Mouse (Mus musculus) midbrain, embryonic 10.5 days (tissue): ENCODE data around the gene Ccdc78. TPM values are rescaled to one million over a fixed set of nuclear protein-coding genes. Genes with fewer than 3 reads are reported as not detected.
"Not testable (repeated sequence)": the region's sequence is repeated elsewhere in the genome, so short reads cannot be mapped to it uniquely, and the experiment has no call there.

Experiments used
- DNase-seq: peaks from one replicate; pipeline ENCODE4 v3.0.0-alpha.2; 2017; ENCODE audit warnings: low spot score
- H3K27ac ChIP-seq: fragments of 300-500 bp; sonication (generic); replicated peaks from 2 replicates; pipeline ENCODE4 v1.5.1; 2016; ENCODE audit warnings: mild to moderate bottlenecking
- H3K27me3 ChIP-seq: fragments of 300-500 bp; sonication (generic); 2 replicates; pipeline ENCODE4 v1.6.1; 2016; ENCODE audit warnings: low read depth, mild to moderate bottlenecking; ENCODE audit not compliant: poor library complexity, severe bottlenecking
- H3K36me3 ChIP-seq: fragments of 300-500 bp; sonication (generic); 2 replicates; pipeline ENCODE4 v1.6.1; 2016; ENCODE audit warnings: mild to moderate bottlenecking, moderate library complexity
- H3K4me1 ChIP-seq: fragments of 300-500 bp; sonication (generic); 2 replicates; pipeline ENCODE4 v1.6.1; 2016
- H3K4me3 ChIP-seq: fragments of 300-500 bp; sonication (generic); 2 replicates; pipeline ENCODE4 v1.5.1; 2016; ENCODE audit warnings: mild to moderate bottlenecking, moderate library complexity
- H3K9me3 ChIP-seq: fragments of 300-500 bp; sonication (generic); replicated peaks from 2 replicates; pipeline ENCODE4 v1.6.1; 2016; ENCODE audit warnings: mild to moderate bottlenecking
- WGBS: fragments of 180-500 bp; shearing (Covaris S2); methylation state at CpG from one replicate; pipeline ENCODE4 v1.1.7; 2016; 5-methylcytosine and 5-hydroxymethylcytosine counted together
- polyA plus RNA-seq: library from polyadenylated mRNA; unstranded; fragments of >200 nt; fragmentation: Nextera tagmentation; extraction: Ambion mirVana; gene quantifications from 2 replicates; pipeline ENCODE4 v1.2.1, GENCODE M21; 2016

The Ccdc78 gene
- 0.79 and 1.2 TPM in 2 replicates for polyA plus RNA-seq

DNA sequence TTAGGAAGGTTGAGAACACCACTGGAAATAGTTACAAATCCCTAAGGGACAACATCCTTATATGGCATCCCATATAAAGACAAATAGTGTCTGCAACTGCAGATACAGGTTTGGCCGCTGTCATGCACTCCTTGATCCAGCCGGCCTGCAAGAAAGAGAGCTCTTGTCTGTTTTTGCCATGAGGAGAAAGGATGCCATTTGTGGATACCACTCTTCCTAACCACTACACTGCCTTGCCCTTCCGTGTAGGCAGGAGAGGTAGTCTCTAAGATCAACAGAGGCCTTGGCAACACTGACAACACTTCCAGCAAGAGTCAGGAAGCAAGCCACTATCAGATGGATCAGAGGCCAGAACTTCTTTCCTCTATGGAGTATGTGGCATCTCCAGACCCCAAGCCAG lies at the start of gene Ccdc78:
Gene Ccdc78 (plus strand): TSS at position 301 of the 400 bp plus-strand sequence.
- Histone ChIP-seq H3K4me3 (peak within 1 kb of the TSS; percentile 77), H3K4me1 (peaks cover 44% of the 10 kb centered on the region), H3K9me3 (no peaks in the 10 kb centered on the region), H3K27me3 (no peaks in the 10 kb centered on the region), H3K36me3 (peaks cover 68% of the 10 kb centered on the region), H3K27ac (peak within 1 kb of the TSS; percentile 96)
- no peak for DNase-seq
- 85% methylated on average over 3 of the region's 3 CpGs for WGBS

DNA sequence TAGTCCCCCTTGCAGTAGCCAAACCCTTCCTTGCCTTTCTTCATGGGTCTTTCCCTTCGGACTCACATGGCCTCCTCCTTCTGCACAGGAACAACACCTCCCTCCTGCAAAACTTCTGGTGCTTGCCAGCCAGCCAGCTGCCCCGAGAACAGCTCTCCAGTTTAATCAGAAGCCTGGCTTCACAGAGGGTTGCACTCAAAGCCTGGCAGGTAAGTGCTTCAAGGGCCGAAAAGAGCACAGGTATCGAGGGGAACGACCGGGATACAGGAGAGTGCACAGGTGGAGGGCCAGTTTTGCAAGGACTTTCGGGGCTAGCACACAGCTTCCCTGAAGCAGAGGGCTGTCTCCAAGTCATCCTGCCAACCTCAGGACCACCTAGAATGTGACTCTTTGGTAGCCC lies 47.5 kb upstream of the Ccdc78 start:
- Histone ChIP-seq H3K4me1 (no peaks in the 10 kb centered on the region), H3K27ac (no peak overlapping the region), H3K27me3 (no peaks in the 10 kb centered on the region), H3K36me3 (no peaks in the 10 kb centered on the region), H3K4me3 (no peak overlapping the region), H3K9me3 (no peaks in the 10 kb centered on the region)
- DNase-seq, result no peak
- WGBS, result 80% methylated on average over 7 of the region's 7 CpGs

DNA sequence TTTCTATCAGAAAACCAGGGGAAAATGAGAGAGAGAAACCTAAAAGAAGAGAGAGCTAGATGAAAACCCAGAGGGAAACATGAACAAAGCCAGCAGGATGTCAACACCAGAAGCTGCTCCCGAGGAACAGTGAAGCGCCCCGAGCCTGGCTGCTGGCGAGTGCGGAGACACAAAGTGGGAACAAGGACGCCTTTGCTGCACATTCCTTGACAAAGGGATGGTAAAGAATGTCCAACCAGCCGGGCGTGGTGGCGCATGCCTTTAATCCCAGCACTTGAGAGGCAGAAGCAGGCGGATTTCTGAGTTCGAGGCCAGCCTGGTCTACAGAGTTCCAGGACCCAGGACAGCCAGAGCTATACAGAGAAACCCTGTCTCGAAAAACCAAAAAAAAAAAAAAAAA lies 44.9 kb upstream of the Ccdc78 start:
- not testable (repeated sequence) for H3K27ac ChIP-seq, H3K4me3 ChIP-seq, DNase-seq, H3K36me3 ChIP-seq, H3K4me1 ChIP-seq, H3K27me3 ChIP-seq, H3K9me3 ChIP-seq
- 74% methylated on average over 12 of the region's 12 CpGs for WGBS

DNA sequence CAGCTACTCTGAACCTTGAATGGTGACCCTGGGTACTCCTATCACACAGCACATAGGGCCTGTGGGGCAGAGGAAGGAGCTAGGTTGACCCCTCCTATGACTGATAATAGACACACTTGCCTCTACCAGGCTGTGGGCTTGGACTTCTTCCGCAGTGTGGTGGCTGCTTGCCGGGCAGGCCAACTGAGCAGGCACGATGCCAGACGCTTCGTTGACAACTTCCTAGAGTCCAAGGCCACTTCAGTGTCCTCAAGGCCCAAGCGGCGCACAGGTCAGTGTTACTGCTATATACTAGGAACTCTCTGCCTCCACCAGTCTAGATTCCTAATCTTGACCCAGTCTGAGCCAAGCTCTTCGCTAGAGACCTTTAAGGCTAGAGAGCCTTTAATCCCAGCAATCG lies 42.5 kb upstream of the Ccdc78 start:
- H3K9me3 ChIP-seq, result no peaks in the 10 kb centered on the region
- H3K36me3 ChIP-seq, result no peaks in the 10 kb centered on the region
- no peak overlapping the region for H3K27ac ChIP-seq
- no peaks in the 10 kb centered on the region for H3K27me3 ChIP-seq
- H3K4me3 ChIP-seq, result no peak overlapping the region
- H3K4me1 ChIP-seq, result peaks cover 5% of the 10 kb centered on the region; the same call in 1 of the 2 replicates
- DNase-seq, result no peak
- WGBS, result 95% methylated on average over 9 of the region's 9 CpGs

DNA sequence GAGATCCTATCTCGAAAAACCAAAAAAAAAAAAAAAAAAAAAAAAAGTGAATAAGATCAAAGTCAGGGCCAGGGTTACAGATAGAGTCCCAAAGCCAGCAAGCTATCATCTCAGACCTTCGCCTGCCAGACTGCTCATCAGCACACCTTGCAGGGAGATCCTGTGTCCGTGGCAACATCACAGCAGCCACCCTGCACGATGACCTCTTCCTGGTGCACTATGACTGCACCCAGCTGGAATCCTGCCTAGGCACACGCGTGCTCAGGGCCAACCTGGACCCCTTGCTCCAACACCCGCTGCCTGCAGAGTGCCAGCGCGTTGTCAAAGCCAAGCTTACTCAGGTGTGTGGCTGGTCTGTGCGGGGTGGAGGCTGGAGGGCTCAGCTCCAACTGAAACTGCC lies 42.1 kb upstream of the Ccdc78 start:
- WGBS, result 79% methylated on average over 10 of the region's 10 CpGs
- DNase-seq, result no peak
- Histone ChIP-seq H3K9me3 (no peaks in the 10 kb centered on the region), H3K4me3 (no peak overlapping the region), H3K27me3 (no peaks in the 10 kb centered on the region), H3K27ac (no peak overlapping the region), H3K36me3 (no peaks in the 10 kb centered on the region), H3K4me1 (peaks cover 5% of the 10 kb centered on the region; the same call in 1 of the 2 replicates)

DNA sequence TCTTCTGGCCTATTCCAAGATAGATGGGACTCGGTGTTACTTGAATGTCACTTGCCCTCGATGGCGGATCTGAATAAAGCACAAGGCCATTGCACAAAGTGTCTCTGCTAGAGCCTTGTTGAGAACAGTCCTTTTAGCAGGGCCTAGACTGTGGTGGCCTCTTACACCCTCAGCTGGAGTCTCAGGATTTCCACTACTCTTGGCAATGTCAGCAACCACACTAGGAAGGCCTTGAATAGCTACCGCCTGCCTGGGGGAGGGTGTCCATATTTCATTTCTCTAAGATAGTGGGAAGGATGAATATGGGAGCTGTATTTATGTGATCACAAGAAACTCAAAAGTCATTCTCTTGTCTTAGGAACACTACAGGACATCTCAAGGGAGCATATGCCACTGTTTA lies 38.1 kb upstream of the Ccdc78 start:
- Histone ChIP-seq H3K36me3 (no peaks in the 10 kb centered on the region), H3K4me3 (no peak overlapping the region), H3K27me3 (no peaks in the 10 kb centered on the region; the same call in 1 of the 2 replicates), H3K27ac (no peak overlapping the region), H3K4me1 (peaks cover 5% of the 10 kb centered on the region; the same call in 1 of the 2 replicates), H3K9me3 (no peaks in the 10 kb centered on the region)
- WGBS, result 91% methylated on average over 4 of the region's 4 CpGs
- no peak for DNase-seq

DNA sequence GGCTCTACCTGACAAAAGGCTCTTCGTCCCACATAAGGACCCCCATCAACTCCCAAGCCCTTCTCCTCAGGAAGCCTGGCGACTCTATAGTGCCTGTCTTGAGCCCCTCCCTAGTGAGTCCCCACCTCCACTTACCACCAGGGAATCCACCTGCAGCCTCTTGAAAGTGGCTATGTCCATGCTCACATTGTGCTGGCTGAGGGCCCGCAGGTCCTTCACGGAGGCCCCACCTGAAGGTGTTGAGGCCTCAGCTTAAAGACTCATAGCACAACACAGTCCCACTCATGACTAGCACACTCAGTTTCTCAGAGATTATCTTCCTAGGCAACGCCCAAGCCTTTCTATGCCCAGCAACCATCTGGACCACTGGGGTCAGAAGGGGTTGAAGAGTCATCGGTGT lies 37.1 kb upstream of the Ccdc78 start:
- DNase-seq, result no peak
- Histone ChIP-seq H3K27ac (no peak overlapping the region), H3K27me3 (peaks cover 5% of the 10 kb centered on the region; the same call in 1 of the 2 replicates), H3K4me3 (no peak overlapping the region), H3K4me1 (peaks cover 5% of the 10 kb centered on the region; the same call in 1 of the 2 replicates), H3K9me3 (no peaks in the 10 kb centered on the region), H3K36me3 (no peaks in the 10 kb centered on the region)
- WGBS, result 89% methylated on average over 6 of the region's 6 CpGs

DNA sequence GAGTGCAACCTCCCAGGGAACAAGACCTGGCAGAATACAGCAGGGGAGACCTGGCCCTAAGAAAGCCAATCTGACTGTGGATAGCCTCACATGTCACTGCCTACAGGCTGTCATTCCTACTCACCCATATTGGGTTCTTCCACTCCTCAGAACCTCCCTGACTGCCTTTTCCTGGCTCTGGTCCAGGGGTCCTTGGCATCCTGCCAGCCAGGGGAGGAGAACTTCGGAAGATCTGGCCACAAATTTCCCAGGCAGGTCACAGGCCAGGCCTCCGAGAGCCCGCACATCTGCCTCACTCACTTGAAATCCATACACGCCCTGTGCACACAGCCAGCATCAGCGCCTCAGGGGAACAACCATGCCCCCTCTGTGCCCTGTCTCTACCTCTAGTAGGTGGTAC lies 34.9 kb upstream of the Ccdc78 start:
- Histone ChIP-seq H3K36me3 (no peaks in the 10 kb centered on the region), H3K4me1 (no peaks in the 10 kb centered on the region; the same call in 1 of the 2 replicates), H3K9me3 (no peaks in the 10 kb centered on the region), H3K27ac (no peak overlapping the region), H3K27me3 (peaks cover 13% of the 10 kb centered on the region; the same call in 1 of the 2 replicates), H3K4me3 (no peak overlapping the region)
- 84% methylated on average over 5 of the region's 5 CpGs for WGBS
- DNase-seq, result no peak

DNA sequence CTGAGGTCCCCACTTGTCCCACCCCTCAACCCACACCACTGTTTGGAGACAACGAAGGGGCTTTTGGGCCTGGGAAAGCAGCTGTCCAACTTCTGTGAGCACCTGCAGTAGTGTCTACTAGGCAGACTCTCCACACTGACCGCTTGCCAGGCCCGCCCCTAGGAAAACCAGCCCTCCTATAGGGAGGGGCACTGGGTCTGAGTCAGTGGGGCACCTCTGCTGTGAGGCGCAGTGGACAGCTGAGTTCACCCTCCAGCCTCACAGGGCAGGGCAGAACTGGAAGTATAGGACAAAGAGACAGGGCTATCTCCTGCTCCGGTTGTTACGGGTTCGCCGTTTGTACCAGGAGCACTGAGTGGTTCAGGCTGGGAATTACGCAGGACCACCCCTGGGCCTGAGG lies 32.1 kb upstream of the Ccdc78 start, which contains the start of gene Msln:
Gene Msln (minus strand): TSS at position 138 of the 400 bp plus-strand sequence.
- no peaks in the 10 kb centered on the region; the same call in 1 of the 2 replicates for H3K4me1 ChIP-seq
- no peak within 1 kb of the TSS for H3K4me3 ChIP-seq
- 91% methylated on average over 9 of the region's 9 CpGs for WGBS
- no peaks in the 10 kb centered on the region for H3K36me3 ChIP-seq
- no peak for DNase-seq
- H3K27ac ChIP-seq, result no peak within 1 kb of the TSS; the same call in 1 of the 2 replicates
- H3K9me3 ChIP-seq, result no peaks in the 10 kb centered on the region
- peaks cover 33% of the 10 kb centered on the region for H3K27me3 ChIP-seq

DNA sequence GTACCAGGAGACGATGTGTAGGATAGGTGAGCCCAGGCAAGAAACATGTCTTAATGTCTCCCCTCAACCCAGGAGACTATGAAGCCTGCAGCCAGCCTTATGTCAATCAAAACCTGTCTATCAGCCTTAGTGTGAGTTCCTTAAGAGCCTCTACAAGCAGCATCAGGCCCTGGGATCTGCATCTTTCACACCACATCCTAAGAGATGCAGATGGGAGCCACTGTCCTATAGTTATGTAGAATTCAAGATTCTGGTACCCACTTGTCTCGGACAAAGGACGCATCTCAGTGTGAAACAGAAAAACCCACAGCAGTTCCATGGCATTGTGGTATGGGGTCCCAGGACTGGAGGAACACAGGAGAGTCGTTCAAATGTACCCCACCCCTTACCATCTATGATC lies 31.3 kb upstream of the Ccdc78 start:
- H3K36me3 ChIP-seq, result no peaks in the 10 kb centered on the region
- no peak overlapping the region for H3K4me3 ChIP-seq
- H3K4me1 ChIP-seq, result no peaks in the 10 kb centered on the region; the same call in 1 of the 2 replicates
- H3K9me3 ChIP-seq, result no peaks in the 10 kb centered on the region
- H3K27me3 ChIP-seq, result peaks cover 41% of the 10 kb centered on the region
- no peak for DNase-seq
- no peak overlapping the region for H3K27ac ChIP-seq
- WGBS, result 81% methylated on average over 4 of the region's 4 CpGs

DNA sequence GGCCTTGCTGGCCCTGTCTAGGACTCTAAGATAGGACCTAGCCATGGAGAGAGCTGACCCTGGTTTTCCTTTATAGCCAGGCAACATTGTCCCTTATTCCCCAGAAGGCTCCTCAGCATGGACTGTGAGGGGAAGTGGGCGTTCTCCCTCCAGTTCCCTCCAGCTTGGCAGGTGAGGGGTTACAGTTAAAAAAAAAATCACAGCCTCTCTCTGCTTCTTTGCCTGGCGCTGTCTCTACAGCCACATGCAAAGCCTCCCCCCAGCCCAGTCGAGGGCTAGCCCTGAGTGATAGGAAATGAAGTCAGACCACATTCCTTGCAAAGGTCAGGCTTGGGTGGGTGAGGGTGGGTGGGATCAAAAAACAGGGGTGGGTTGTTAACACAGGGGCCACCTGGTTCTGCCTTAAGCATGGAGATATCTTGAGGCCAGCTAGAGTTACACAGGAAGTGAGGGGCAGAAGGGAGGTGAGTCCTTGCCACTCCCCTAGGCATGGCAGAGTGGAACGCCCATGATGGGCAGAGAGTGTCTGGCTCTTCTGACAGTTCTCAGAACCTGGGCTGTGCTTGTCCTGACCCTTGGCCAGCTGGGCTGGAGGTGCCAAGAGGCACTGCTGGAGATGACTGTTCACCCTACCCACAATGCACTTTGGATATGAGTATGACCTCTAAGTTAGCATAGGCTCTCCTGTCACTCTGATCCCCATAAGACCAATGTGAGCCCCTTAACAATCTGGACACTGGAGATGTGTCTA lies 30.6 kb upstream of the Ccdc78 start:
- Histone ChIP-seq H3K36me3 (no peaks in the 10 kb centered on the region), H3K27me3 (peaks cover 48% of the 10 kb centered on the region), H3K4me3 (no peak overlapping the region), H3K27ac (no peak overlapping the region), H3K4me1 (no peaks in the 10 kb centered on the region; the same call in 1 of the 2 replicates), H3K9me3 (no peaks in the 10 kb centered on the region)
- WGBS, result 69% methylated on average over 4 of the region's 4 CpGs
- DNase-seq, result no peak

DNA sequence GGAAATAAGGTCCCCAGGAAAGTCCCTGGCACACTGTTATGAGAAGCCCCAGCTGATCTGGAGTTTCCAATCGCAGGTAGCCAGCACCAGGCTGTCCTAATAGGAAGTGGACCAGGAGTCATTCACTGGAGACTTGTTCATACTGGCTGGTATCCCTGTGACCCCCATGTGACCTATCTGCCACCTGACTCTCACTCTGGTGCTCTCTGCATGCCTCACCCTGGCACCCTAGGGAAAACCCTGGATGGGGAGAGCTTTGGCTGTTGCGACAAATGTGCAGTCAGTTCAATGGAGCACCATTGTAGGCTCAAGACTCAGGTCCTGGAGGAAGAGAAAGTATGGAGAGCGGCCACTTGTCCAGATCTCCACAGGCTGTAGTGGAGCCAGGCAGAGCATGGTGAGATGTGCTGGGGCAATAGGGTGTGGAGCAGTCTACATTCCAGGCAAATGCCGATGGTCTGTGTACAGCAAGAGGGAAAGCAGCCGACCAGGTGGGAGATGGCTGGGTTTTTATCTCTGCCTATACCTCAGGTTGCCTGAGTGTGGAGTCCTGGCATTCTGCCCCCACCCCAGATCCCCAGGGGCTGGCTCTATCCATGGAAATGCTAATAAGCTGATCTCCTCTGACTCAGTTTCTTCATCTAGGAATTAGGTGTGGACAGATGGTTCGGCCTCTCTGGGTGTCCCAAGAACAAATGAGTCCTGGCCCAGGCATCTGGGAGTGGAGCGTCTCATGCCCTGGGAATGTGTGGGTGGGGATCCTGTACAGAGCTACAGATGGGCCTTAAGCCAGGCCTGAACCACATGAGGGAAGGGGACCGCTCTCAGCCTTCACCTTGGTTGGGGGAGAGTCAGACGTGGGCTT lies 29.8 kb upstream of the Ccdc78 start:
- no peak for DNase-seq
- H3K27ac ChIP-seq, result no peak overlapping the region
- H3K27me3 ChIP-seq, result peaks cover 48% of the 10 kb centered on the region
- H3K9me3 ChIP-seq, result no peaks in the 10 kb centered on the region
- no peaks in the 10 kb centered on the region for H3K36me3 ChIP-seq
- H3K4me1 ChIP-seq, result peaks cover 7% of the 10 kb centered on the region
- 85% methylated on average over 9 of the region's 9 CpGs for WGBS
- no peak overlapping the region for H3K4me3 ChIP-seq

DNA sequence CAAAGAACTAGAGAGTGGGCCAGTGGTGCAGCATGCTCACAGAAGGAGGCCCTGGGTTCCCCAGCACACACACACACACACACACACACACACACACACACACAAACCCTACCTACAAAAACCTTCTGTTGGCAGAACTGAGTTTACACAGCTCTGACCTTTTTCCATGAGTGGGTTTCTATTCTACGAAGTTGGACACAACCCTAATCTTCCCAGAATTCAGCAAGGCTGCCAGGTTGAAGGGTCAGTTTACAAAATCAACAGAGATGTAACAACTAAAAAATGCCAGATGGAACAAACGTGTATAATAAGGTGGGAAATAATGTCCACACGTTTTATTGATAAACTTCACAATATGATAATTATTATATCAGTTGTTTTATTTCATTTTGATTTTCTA lies 28.7 kb upstream of the Ccdc78 start:
- Histone ChIP-seq H3K27ac (no peak overlapping the region), H3K4me1 (peaks cover 18% of the 10 kb centered on the region), H3K27me3 (peaks cover 48% of the 10 kb centered on the region), H3K9me3 (no peaks in the 10 kb centered on the region), H3K4me3 (no peak overlapping the region), H3K36me3 (no peaks in the 10 kb centered on the region)
- 84% methylated on average over 3 of the region's 3 CpGs for WGBS
- DNase-seq, result no peak
